Mouse (Mus musculus): ENCODE measurements around the gene Wrnip1.

DNA sequence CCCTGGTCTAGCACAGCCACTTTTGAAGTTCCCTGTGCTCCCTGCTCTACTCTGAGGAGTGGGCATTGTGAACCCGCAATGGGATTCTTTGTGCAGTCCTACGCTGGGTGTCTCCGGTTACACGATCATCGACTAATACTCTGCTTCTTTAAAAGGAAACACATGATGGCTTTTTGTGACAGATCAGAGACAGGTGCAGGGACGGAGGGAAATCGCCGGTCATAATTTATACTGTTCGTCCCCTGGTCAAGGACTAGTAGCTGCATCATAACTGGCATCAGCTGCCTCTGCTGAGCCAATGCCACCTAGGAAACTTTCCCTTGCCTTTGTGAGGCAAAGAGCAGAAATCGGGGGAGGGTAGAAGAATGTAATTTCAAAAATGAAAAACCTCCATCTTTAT, 25.5 kb upstream of the Wrnip1 start:
- TF ChIP-seq CTCF (IDR thresholded peaks at IDR 0.05; ENCODE audit: insufficient read depth, low read length) (no peak), POLR2A (IDR thresholded peaks at IDR 0.05; ENCODE audit: borderline replicate concordance, extremely low read depth, low read depth, low read length) (no peak)
